Mouse (Mus musculus): ENCODE data around the gene Kmt5a. TPM values are rescaled to one million over a fixed set of nuclear protein-coding genes. Genes with fewer than 3 reads are reported as not detected.

Gene Kmt5a
- total RNA-seq, 2 experiments from 2014 or later = 60.9 to 74.6 TPM

GRCm38 (mm10) chr5:124426475-124427071, 13.2 kb upstream of the Kmt5a start:
- no peak for TF ChIP-seq CTCF (IDR thresholded peaks at IDR 0.05)
- intact Hi-C loops (cut with DNase I) = no loop called here
- Histone ChIP-seq H3K27ac (peak overlapping the region; percentile 98), H3K4me3 (peak overlapping the region; percentile 77)
- no peak for DNase-seq (ENCODE audit: extremely low spot score in 1 of 2, low spot score in 2 of 2)

GRCm38 (mm10) chr5:124432398-124433012, 7.2 kb upstream of the Kmt5a start:
- DNase-seq (ENCODE audit: extremely low spot score in 1 of 2, low spot score in 2 of 2) = peak; percentile 68 to 70
- intact Hi-C loops (cut with DNase I) = loop anchor here (2.0 to 10.0 kb wide), 2 partner anchors 106 to 432 kb away; partner anchors contain the start of genes Ccdc92 and Zfp664

GRCm38 (mm10) chr5:124433048-124433447, 6.7 kb upstream of the Kmt5a start:
- no peak for TF ChIP-seq CTCF (IDR thresholded peaks at IDR 0.05)
- H3K4me3 ChIP-seq = no peak overlapping the region
- DNase-seq (ENCODE audit: extremely low spot score in 1 of 2, low spot score in 2 of 2) = no peak
- intact Hi-C loops (cut with DNase I) = loop anchor here (2.0 to 10.0 kb wide), 2 partner anchors 106 to 432 kb away; partner anchors contain the start of genes Ccdc92 and Zfp664
- no peak overlapping the region for H3K27ac ChIP-seq

More at GRCm38 (mm10) chr5:124432398-124433012, 7.2 kb upstream of the Kmt5a start:
- Histone ChIP-seq H3K4me3 (no peak overlapping the region), H3K27ac (no peak overlapping the region)
- peak; percentile 91 for TF ChIP-seq CTCF (IDR thresholded peaks at IDR 0.05)

- intact Hi-C loops (cut with DNase I) = loop anchor here (10.0 kb wide), 1 partner anchor 427 kb away; the partner anchor contains the start of genes Ccdc92 and Zfp664
- Histone ChIP-seq H3K27ac (no peak overlapping the region), H3K4me3 (no peak overlapping the region)
Measured at GRCm38 (mm10) chr5:124438229-124438628, 1.5 kb upstream of the Kmt5a start.

GRCm38 (mm10) chr5:124438746-124439145, 984 bp upstream of the Kmt5a start:
- Histone ChIP-seq H3K27ac (no peak overlapping the region), H3K4me3 (no peak overlapping the region)
- DNase-seq (ENCODE audit: extremely low spot score in 1 of 2, low spot score in 2 of 2) = no peak
- no peak for TF ChIP-seq CTCF (IDR thresholded peaks at IDR 0.05)
- intact Hi-C loops (cut with DNase I) = loop anchor here (10.0 kb wide), 1 partner anchor 426 kb away; the partner anchor contains the start of genes Ccdc92 and Zfp664

More at GRCm38 (mm10) chr5:124438229-124438628, 1.5 kb upstream of the Kmt5a start:
- DNase-seq (ENCODE audit: extremely low spot score in 1 of 2, low spot score in 2 of 2) = no peak
- TF ChIP-seq CTCF (IDR thresholded peaks at IDR 0.05) = peak; percentile 23

- intact Hi-C loops (cut with DNase I) = no loop called here
- TF ChIP-seq CTCF (IDR thresholded peaks at IDR 0.05) = peak; percentile 36
- DNase-seq (ENCODE audit: extremely low spot score in 1 of 2, low spot score in 2 of 2) = peak; percentile 45 to 54
- Histone ChIP-seq H3K4me3 (peak overlapping the region; percentile 68), H3K27ac (peak overlapping the region; percentile 85)
Measured at GRCm38 (mm10) chr5:124440094-124440701, 468 bp downstream of the Kmt5a start.

GRCm38 (mm10) chr5:124442628-124443027, 2.9 kb downstream of the Kmt5a start:
- intact Hi-C loops (cut with DNase I) = no loop called here
- Histone ChIP-seq H3K27ac (no peak overlapping the region), H3K4me3 (no peak overlapping the region)
- no peak for DNase-seq (ENCODE audit: extremely low spot score in 1 of 2, low spot score in 2 of 2)
- TF ChIP-seq CTCF (IDR thresholded peaks at IDR 0.05) = no peak

- DNase-seq (ENCODE audit: extremely low spot score in 1 of 2, low spot score in 2 of 2) = no peak
- peak overlapping the region; percentile 93; the same call in 1 of the 2 replicates for H3K27ac ChIP-seq
- intact Hi-C loops (cut with DNase I) = no loop called here
- no peak overlapping the region for H3K4me3 ChIP-seq
- no peak for TF ChIP-seq CTCF (IDR thresholded peaks at IDR 0.05)
Measured at GRCm38 (mm10) chr5:124444208-124444607, 4.5 kb downstream of the Kmt5a start.

- H3K4me3 ChIP-seq = peak overlapping the region; percentile 74
- TF ChIP-seq CTCF (IDR thresholded peaks at IDR 0.05) = no peak
- peak; percentile 82 for DNase-seq (ENCODE audit: extremely low spot score in 1 of 2, low spot score in 2 of 2)
- intact Hi-C loops (cut with DNase I) = loop anchor here (5.0 kb wide), 1 partner anchor 37 kb away; the partner anchor contains the start of gene Snrnp35
- H3K27ac ChIP-seq = peak overlapping the region; percentile 93
Measured at GRCm38 (mm10) chr5:124444661-124445561, 5.2 kb downstream of the Kmt5a start.

- DNase-seq (ENCODE audit: extremely low spot score in 1 of 2, low spot score in 2 of 2) = no peak
- Histone ChIP-seq H3K4me3 (peak overlapping the region; percentile 75), H3K27ac (peak overlapping the region; percentile 76)
- intact Hi-C loops (cut with DNase I) = loop anchor here (5.0 kb wide), 1 partner anchor 37 kb away; the partner anchor contains the start of gene Snrnp35
- TF ChIP-seq CTCF (IDR thresholded peaks at IDR 0.05) = no peak
Measured at GRCm38 (mm10) chr5:124445621-124446293, 6.0 kb downstream of the Kmt5a start.
